Mouse (Mus musculus) limb, embryonic 15.5 days (tissue): Measurements from ENCODE around the gene Syne3. TPM values are rescaled to one million over a fixed set of nuclear protein-coding genes. Genes with fewer than 3 reads are reported as not detected.

Experiments
- ATAC-seq: fragments of 200-750 bp; cut with Nextera tagmentation; 2 replicates; pipeline ENCODE4 v1.8.0; 2017; ENCODE audit warnings: low read depth, moderate TSS enrichment; ENCODE audit not compliant: insufficient number of reproducible peaks, low FRiP score, low TSS enrichment
- H3K27ac ChIP-seq: fragments of 300-500 bp; sonication (generic); 2 replicates; pipeline ENCODE4 v1.5.1; 2015; ENCODE audit warnings: moderate library complexity, mild to moderate bottlenecking, inconsistent platforms
- H3K27me3 ChIP-seq: fragments of 300-500 bp; sonication (generic); 2 replicates; pipeline ENCODE4 v1.6.1; 2015; ENCODE audit warnings: inconsistent platforms
- H3K36me3 ChIP-seq: fragments of 300-500 bp; sonication (generic); 2 replicates; pipeline ENCODE4 v1.6.1; 2015; ENCODE audit warnings: inconsistent platforms
- H3K4me1 ChIP-seq: fragments of 300-500 bp; sonication (generic); 2 replicates; pipeline ENCODE4 v1.6.1; 2015; ENCODE audit warnings: inconsistent platforms
- H3K4me2 ChIP-seq: fragments of 300-500 bp; sonication (generic); 2 replicates; pipeline ENCODE4 v1.6.1; 2015; ENCODE audit warnings: mild to moderate bottlenecking, inconsistent platforms
- H3K4me3 ChIP-seq: fragments of 300-500 bp; sonication (generic); 2 replicates; pipeline ENCODE4 v1.5.1; 2015; ENCODE audit warnings: mild to moderate bottlenecking, inconsistent platforms
- H3K9ac ChIP-seq: fragments of 300-500 bp; sonication (generic); 2 replicates; pipeline ENCODE4 v1.6.1; 2015; ENCODE audit warnings: inconsistent platforms
- H3K9me3 ChIP-seq: fragments of 300-500 bp; sonication (generic); 2 replicates; pipeline ENCODE4 v1.6.1; 2016; ENCODE audit warnings: inconsistent platforms
- WGBS: fragments of 180-500 bp; shearing (Covaris S2); methylation state at CpG from one replicate; pipeline ENCODE4 v1.1.7; 2015; 5-methylcytosine and 5-hydroxymethylcytosine counted together
- polyA plus RNA-seq: library from polyadenylated mRNA; unstranded; fragments of >200 nt; fragmentation: Nextera tagmentation; extraction: Ambion mirVana; gene quantifications from 2 replicates; pipeline ENCODE4 v1.2.1, GENCODE M21; 2015

Syne3 gene
- polyA plus RNA-seq, 1 experiment from 2014 or later = 3.3 TPM

DNA sequence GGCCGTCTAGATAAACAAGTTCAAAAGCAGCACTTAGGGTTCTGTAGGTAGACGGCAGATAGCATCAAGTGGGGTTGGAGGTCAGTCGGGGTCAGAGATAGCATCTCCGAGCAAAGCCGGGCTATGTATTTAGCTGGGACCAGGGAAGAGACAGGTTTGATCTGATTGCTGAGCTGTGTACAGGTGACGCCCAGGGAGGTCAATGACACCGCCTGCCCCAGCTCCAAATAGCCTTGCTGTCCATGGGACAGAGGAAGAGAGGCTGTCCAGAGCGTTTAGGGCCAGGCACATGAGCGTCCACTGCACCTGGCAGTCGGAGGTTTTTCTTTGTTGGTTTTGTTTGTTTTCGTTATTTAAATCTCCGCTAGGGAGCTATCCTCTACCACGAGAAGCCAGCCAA is 75.8 kb downstream of the Syne3 start:
- Histone ChIP-seq H3K9me3 (0 out of 2 replicates have a peak, but pooled peaks cover 2% of the 10 kb centered on the region), H3K9ac (no peak overlapping the region), H3K36me3 (no peaks in the 10 kb centered on the region; the same call in 1 of the 2 replicates), H3K4me1 (peaks cover 3% of the 10 kb centered on the region; the same call in 1 of the 2 replicates), H3K27ac (no peak overlapping the region), H3K4me3 (no peak overlapping the region), H3K27me3 (peaks cover 7% of the 10 kb centered on the region; the same call in 1 of the 2 replicates), H3K4me2 (no peak overlapping the region)
- WGBS = 72% methylated on average over 13 of the region's 13 CpGs
- no peak for ATAC-seq

DNA sequence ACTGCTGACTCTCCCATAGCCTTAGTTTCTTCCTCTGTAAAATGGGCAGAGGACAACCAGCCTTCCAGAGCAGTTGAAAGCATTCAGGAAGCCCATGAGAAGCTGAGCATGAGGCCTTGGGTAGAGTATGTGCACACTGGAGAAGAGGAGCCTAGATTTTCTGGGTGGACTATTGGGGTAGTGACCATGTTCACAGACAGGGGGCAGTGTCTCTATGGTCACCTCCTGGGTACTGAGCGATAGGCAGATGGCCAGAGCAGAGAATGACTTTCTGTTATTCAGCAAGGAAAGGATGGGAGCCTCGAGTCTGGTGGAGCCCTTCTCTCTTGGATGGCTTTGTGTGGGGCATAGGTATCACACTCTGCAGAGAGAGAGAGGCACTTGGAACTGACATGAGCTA is 76.4 kb downstream of the Syne3 start:
- H3K9ac ChIP-seq = no peak overlapping the region
- no peak overlapping the region for H3K27ac ChIP-seq
- peaks cover 3% of the 10 kb centered on the region; the same call in 1 of the 2 replicates for H3K4me1 ChIP-seq
- no peak for ATAC-seq
- no peak overlapping the region for H3K4me2 ChIP-seq
- WGBS = 64% methylated on average over 2 of the region's 2 CpGs
- H3K36me3 ChIP-seq = no peaks in the 10 kb centered on the region; the same call in 1 of the 2 replicates
- H3K27me3 ChIP-seq = peaks cover 12% of the 10 kb centered on the region; the same call in 1 of the 2 replicates
- H3K4me3 ChIP-seq = no peak overlapping the region
- 0 out of 2 replicates have a peak, but pooled peaks cover 2% of the 10 kb centered on the region for H3K9me3 ChIP-seq

GRCm38 (mm10) chr12:104925765-104926164 is 83.8 kb downstream of the Syne3 start:
- peaks cover 14% of the 10 kb centered on the region for H3K4me1 ChIP-seq
- H3K9ac ChIP-seq = no peak overlapping the region
- WGBS = 80% methylated on average over 2 of the region's 2 CpGs
- no peak overlapping the region for H3K4me2 ChIP-seq
- no peak for ATAC-seq
- H3K36me3 ChIP-seq = no peaks in the 10 kb centered on the region
- no peak overlapping the region for H3K27ac ChIP-seq
- H3K9me3 ChIP-seq = no peaks in the 10 kb centered on the region
- peaks cover 8% of the 10 kb centered on the region; the same call in 1 of the 2 replicates for H3K27me3 ChIP-seq
- H3K4me3 ChIP-seq = no peak overlapping the region

DNA sequence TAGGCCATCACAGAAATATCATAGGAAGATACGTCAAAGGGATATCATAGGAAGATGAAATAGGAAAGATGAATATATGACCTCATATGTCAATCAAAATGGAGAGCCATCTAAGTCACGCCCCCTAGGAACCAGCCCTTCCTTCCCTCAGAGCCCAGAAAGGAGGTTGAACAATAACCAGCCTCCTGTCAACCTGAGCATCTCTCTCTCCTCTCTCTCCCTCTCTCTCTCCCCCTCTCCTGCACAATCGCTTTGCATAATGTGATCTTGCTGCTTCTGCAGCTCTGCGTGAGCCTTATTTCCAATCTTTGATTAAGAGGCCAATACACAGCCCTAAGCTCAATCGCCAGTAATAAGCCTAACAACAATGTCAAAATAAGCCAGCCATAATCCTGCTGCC is 84.6 kb downstream of the Syne3 start:
- H3K4me3 ChIP-seq = no peak overlapping the region
- H3K36me3 ChIP-seq = no peaks in the 10 kb centered on the region
- no peaks in the 10 kb centered on the region for H3K9me3 ChIP-seq
- H3K4me1 ChIP-seq = peaks cover 14% of the 10 kb centered on the region
- H3K4me2 ChIP-seq = no peak overlapping the region
- 90% methylated on average over 5 of the region's 5 CpGs for WGBS
- ATAC-seq = no peak
- no peak overlapping the region for H3K9ac ChIP-seq
- H3K27me3 ChIP-seq = peaks cover 8% of the 10 kb centered on the region; the same call in 1 of the 2 replicates
- no peak overlapping the region for H3K27ac ChIP-seq

DNA sequence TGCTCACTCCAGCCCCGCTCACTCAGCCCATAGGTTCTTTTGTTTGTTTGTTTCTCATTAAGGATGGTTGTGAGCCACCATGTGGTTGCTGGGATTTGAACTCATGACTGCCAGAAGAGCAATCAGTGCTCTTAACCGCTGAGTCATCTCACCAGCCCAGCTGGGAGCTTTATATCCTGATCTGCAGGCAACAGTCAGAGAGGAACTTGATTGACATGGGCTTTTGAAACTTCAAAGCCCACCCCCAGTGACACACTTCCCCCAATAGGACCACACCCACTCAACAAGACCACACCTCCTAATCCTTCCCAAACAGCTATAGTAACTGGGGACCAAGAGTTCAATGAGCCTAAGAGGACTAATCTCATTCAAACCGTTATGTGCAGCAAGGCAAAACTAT is 85.1 kb downstream of the Syne3 start:
- no peak overlapping the region for H3K4me3 ChIP-seq
- ATAC-seq = no peak
- peaks cover 14% of the 10 kb centered on the region for H3K4me1 ChIP-seq
- no peak overlapping the region for H3K4me2 ChIP-seq
- WGBS = 94% methylated on average over 3 of the region's 3 CpGs
- no peaks in the 10 kb centered on the region for H3K9me3 ChIP-seq
- H3K27ac ChIP-seq = peak overlapping the region; percentile 87
- H3K9ac ChIP-seq = no peak overlapping the region
- peaks cover 8% of the 10 kb centered on the region; the same call in 1 of the 2 replicates for H3K27me3 ChIP-seq
- H3K36me3 ChIP-seq = no peaks in the 10 kb centered on the region

- Histone ChIP-seq H3K9ac (no peak overlapping the region), H3K36me3 (no peaks in the 10 kb centered on the region), H3K27me3 (peaks cover 7% of the 10 kb centered on the region; the same call in 1 of the 2 replicates), H3K4me1 (peaks cover 16% of the 10 kb centered on the region), H3K27ac (peak overlapping the region; percentile 87), H3K4me3 (no peak overlapping the region), H3K4me2 (peak overlapping the region; percentile 19), H3K9me3 (no peaks in the 10 kb centered on the region)
- peak; percentile 79 for ATAC-seq
- 17% methylated on average over 19 of the region's 19 CpGs for WGBS
Measured at GRCm38 (mm10) chr12:104923948-104924388, 85.6 kb downstream of the Syne3 start.

GRCm38 (mm10) chr12:104922647-104923046 is 87.0 kb downstream of the Syne3 start:
- Histone ChIP-seq H3K4me3 (no peak overlapping the region), H3K36me3 (no peaks in the 10 kb centered on the region), H3K27ac (no peak overlapping the region), H3K27me3 (no peaks in the 10 kb centered on the region), H3K4me2 (no peak overlapping the region), H3K9ac (no peak overlapping the region), H3K9me3 (no peaks in the 10 kb centered on the region), H3K4me1 (peaks cover 16% of the 10 kb centered on the region)
- ATAC-seq = no peak
- 75% methylated on average over 8 of the region's 8 CpGs for WGBS

DNA sequence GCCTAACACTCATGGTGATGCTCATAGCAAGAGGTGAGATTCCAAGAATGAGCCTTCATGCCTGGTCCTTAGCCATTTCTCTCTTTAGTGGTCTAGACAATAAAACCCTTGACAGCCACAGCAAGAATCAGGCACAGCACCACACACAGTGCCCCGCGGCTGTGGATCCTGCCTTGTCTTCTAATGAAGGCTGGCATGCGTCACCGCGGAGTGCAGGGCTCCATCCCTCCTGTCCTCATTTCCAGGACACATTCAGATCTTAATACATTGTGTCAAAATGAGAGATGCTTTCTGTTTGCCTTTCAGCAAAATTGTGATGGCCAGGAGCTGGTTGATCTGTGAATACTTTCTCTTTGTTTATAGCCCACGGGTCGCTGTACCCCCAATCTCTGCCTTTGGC is 88.5 kb downstream of the Syne3 start:
- H3K4me1 ChIP-seq = peaks cover 16% of the 10 kb centered on the region
- H3K9me3 ChIP-seq = no peaks in the 10 kb centered on the region
- no peak overlapping the region for H3K27ac ChIP-seq
- H3K9ac ChIP-seq = no peak overlapping the region
- ATAC-seq = no peak
- no peak overlapping the region for H3K4me3 ChIP-seq
- no peaks in the 10 kb centered on the region for H3K27me3 ChIP-seq
- no peaks in the 10 kb centered on the region for H3K36me3 ChIP-seq
- no peak overlapping the region for H3K4me2 ChIP-seq
- WGBS = 77% methylated on average over 7 of the region's 7 CpGs

- H3K27me3 ChIP-seq = no peaks in the 10 kb centered on the region
- WGBS = 49% methylated on average over 2 of the region's 2 CpGs
- no peak for ATAC-seq
- no peak overlapping the region for H3K4me3 ChIP-seq
- H3K36me3 ChIP-seq = no peaks in the 10 kb centered on the region
- no peaks in the 10 kb centered on the region for H3K9me3 ChIP-seq
- H3K9ac ChIP-seq = no peak overlapping the region
- no peak overlapping the region for H3K4me2 ChIP-seq
- H3K27ac ChIP-seq = no peak overlapping the region
- H3K4me1 ChIP-seq = peaks cover 13% of the 10 kb centered on the region
Measured at GRCm38 (mm10) chr12:104919247-104919646, 90.4 kb downstream of the Syne3 start.

DNA sequence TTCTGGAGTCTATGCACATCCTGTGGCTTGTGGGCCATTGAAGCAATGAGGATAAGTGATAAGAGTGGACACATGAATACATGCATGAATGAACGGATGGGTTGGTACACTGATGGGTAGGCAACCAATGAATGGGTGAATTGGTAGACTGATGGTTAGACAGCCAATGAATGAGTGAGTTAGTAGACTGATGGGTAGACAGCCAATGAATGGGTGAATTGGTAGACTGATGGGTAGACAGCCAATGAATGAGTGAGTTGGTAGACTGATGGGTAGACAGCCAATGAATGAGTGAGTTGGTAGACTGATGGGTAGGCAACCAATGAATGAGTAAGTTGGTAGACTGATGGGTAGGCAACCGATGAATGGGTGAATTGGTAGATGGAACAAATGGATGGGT is 91.7 kb downstream of the Syne3 start:
- Histone ChIP-seq H3K4me1 (peaks cover 4% of the 10 kb centered on the region; the same call in 1 of the 2 replicates), H3K4me2 (no peak overlapping the region), H3K27ac (no peak overlapping the region), H3K27me3 (no peaks in the 10 kb centered on the region), H3K9ac (no peak overlapping the region), H3K9me3 (no peaks in the 10 kb centered on the region), H3K36me3 (no peaks in the 10 kb centered on the region), H3K4me3 (no peak overlapping the region)
- ATAC-seq = no peak
- WGBS = 100% methylated on average over 2 of the region's 2 CpGs

DNA sequence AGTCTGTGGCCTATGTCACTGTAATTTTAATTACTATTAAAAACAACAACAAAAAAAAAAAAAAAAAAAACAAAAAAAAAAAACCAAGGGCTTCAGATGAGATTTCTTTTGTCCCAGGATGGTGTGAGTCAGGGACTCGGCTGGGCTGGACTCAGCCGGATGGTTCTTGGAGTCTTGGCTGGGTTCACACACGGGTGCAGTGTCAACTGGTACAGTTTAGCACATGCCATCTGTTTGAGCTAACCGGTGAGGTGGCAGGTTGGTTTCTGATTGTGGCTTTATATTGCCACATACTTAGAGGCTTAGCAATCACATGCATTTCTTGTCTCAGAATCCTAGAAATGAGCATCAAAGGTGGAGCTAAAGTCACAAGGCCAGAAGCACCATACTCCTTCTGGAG is 92.3 kb downstream of the Syne3 start:
- H3K9me3 ChIP-seq = no peaks in the 10 kb centered on the region
- H3K4me2 ChIP-seq = no peak overlapping the region
- no peak overlapping the region for H3K4me3 ChIP-seq
- no peaks in the 10 kb centered on the region for H3K36me3 ChIP-seq
- 0 out of 2 replicates have a peak, but pooled peaks cover 2% of the 10 kb centered on the region for H3K4me1 ChIP-seq
- no peak for ATAC-seq
- WGBS = 94% methylated on average over 4 of the region's 4 CpGs
- no peak overlapping the region for H3K9ac ChIP-seq
- no peaks in the 10 kb centered on the region for H3K27me3 ChIP-seq
- H3K27ac ChIP-seq = no peak overlapping the region

- 88% methylated on average over 8 of the region's 8 CpGs for WGBS
- Histone ChIP-seq H3K27ac (no peak overlapping the region), H3K4me3 (no peak overlapping the region), H3K36me3 (no peaks in the 10 kb centered on the region), H3K4me1 (0 out of 2 replicates have a peak, but pooled peaks cover 2% of the 10 kb centered on the region), H3K4me2 (no peak overlapping the region), H3K27me3 (no peaks in the 10 kb centered on the region), H3K9ac (no peak overlapping the region), H3K9me3 (no peaks in the 10 kb centered on the region)
- no peak for ATAC-seq
Measured at GRCm38 (mm10) chr12:104916776-104917175, 92.8 kb downstream of the Syne3 start.

GRCm38 (mm10) chr12:104915681-104916080 is 93.9 kb downstream of the Syne3 start:
- H3K9me3 ChIP-seq = no peaks in the 10 kb centered on the region
- no peaks in the 10 kb centered on the region for H3K36me3 ChIP-seq
- no peaks in the 10 kb centered on the region for H3K27me3 ChIP-seq
- ATAC-seq = no peak
- no peak overlapping the region for H3K4me2 ChIP-seq
- no peak overlapping the region for H3K27ac ChIP-seq
- H3K4me1 ChIP-seq = 0 out of 2 replicates have a peak, but pooled peaks cover 6% of the 10 kb centered on the region
- H3K4me3 ChIP-seq = no peak overlapping the region
- WGBS = 75% methylated on average over 4 of the region's 4 CpGs
- H3K9ac ChIP-seq = no peak overlapping the region
